Mouse (Mus musculus) liver, embryonic 15.5 days (tissue): Measurements from ENCODE around the gene Tmbim1. TPM values are rescaled to one million over a fixed set of nuclear protein-coding genes. Genes with fewer than 3 reads are reported as not detected.
"Not testable (repeated sequence)": the region's sequence is repeated elsewhere in the genome, so short reads cannot be mapped to it uniquely, and the experiment has no call there.

Source experiments
- ATAC-seq: fragments of 200-750 bp; cut with Nextera tagmentation; 2 replicates; pipeline ENCODE4 v1.8.0; 2017; ENCODE audit warnings: moderate number of reproducible peaks, mild to moderate bottlenecking, moderate library complexity; ENCODE audit not compliant: insufficient read depth
- H3K27ac ChIP-seq: fragments of 300-500 bp; sonication (generic); replicated peaks from 2 replicates; pipeline ENCODE4 v1.5.1; 2015; ENCODE audit warnings: mild to moderate bottlenecking, inconsistent platforms
- H3K27me3 ChIP-seq: fragments of 300-500 bp; sonication (generic); 2 replicates; pipeline ENCODE4 v1.6.1; 2015; ENCODE audit warnings: mild to moderate bottlenecking, inconsistent platforms
- H3K36me3 ChIP-seq: fragments of 300-500 bp; sonication (generic); replicated peaks from 2 replicates; pipeline ENCODE4 v1.6.1; 2015; ENCODE audit warnings: moderate library complexity, mild to moderate bottlenecking, inconsistent platforms
- H3K4me1 ChIP-seq: fragments of 300-500 bp; sonication (generic); replicated peaks from 2 replicates; pipeline ENCODE4 v1.6.1; 2015; ENCODE audit warnings: inconsistent platforms
- H3K4me2 ChIP-seq: fragments of 300-500 bp; sonication (generic); 2 replicates; pipeline ENCODE4 v1.6.1; 2015; ENCODE audit warnings: moderate library complexity, mild to moderate bottlenecking, inconsistent platforms
- H3K4me3 ChIP-seq: fragments of 300-500 bp; sonication (generic); replicated peaks from 2 replicates; pipeline ENCODE4 v1.5.1; 2015; ENCODE audit warnings: mild to moderate bottlenecking, inconsistent platforms
- H3K9ac ChIP-seq: fragments of 300-500 bp; sonication (generic); 2 replicates; pipeline ENCODE4 v1.6.1; 2015; ENCODE audit warnings: moderate library complexity, mild to moderate bottlenecking, inconsistent platforms
- H3K9me3 ChIP-seq: fragments of 300-500 bp; sonication (generic); replicated peaks from 2 replicates; pipeline ENCODE4 v1.6.1; 2016; ENCODE audit warnings: inconsistent platforms
- WGBS: fragments of 180-500 bp; shearing (Covaris S2); methylation state at CpG from one replicate; pipeline ENCODE4 v1.1.7; 2015; ENCODE audit warnings: mixed read lengths; ENCODE audit not compliant: insufficient replicate concordance; 5-methylcytosine and 5-hydroxymethylcytosine counted together
- polyA plus RNA-seq: library from polyadenylated mRNA; unstranded; fragments of >200 nt; fragmentation: Nextera tagmentation; extraction: Ambion mirVana; gene quantifications from 2 replicates; pipeline ENCODE4 v1.2.1, GENCODE M21; 2015

Gene Tmbim1
- polyA plus RNA-seq, 1 experiment from 2014 or later, result 15.4 TPM

- Histone ChIP-seq H3K4me3 (no peak overlapping the region), H3K36me3 (peaks cover 47% of the 10 kb centered on the region), H3K9ac (no peak overlapping the region), H3K27me3 (no peaks in the 10 kb centered on the region), H3K9me3 (no peaks in the 10 kb centered on the region), H3K4me2 (no peak overlapping the region), H3K27ac (peak overlapping the region; percentile 48), H3K4me1 (peaks cover 63% of the 10 kb centered on the region)
- ATAC-seq, result no peak
- 83% methylated on average over 3 of the region's 3 CpGs for WGBS
These were observed 11.3 kb downstream of the Tmbim1 start for GRCm38 (mm10) chr1:74294090-74294643.

- Histone ChIP-seq H3K4me2 (no peak overlapping the region), H3K4me1 (peaks cover 63% of the 10 kb centered on the region), H3K9ac (no peak overlapping the region), H3K27me3 (no peaks in the 10 kb centered on the region), H3K27ac (peak overlapping the region; percentile 48), H3K4me3 (no peak overlapping the region), H3K36me3 (peaks cover 54% of the 10 kb centered on the region), H3K9me3 (no peaks in the 10 kb centered on the region)
- WGBS, result 77% methylated on average over 8 of the region's 8 CpGs
- no peak for ATAC-seq
These were observed 12.0 kb downstream of the Tmbim1 start for GRCm38 (mm10) chr1:74293306-74293960.

- H3K36me3 ChIP-seq, result peaks cover 60% of the 10 kb centered on the region
- H3K27me3 ChIP-seq, result no peaks in the 10 kb centered on the region
- no peak overlapping the region for H3K9ac ChIP-seq
- no peaks in the 10 kb centered on the region for H3K9me3 ChIP-seq
- H3K4me3 ChIP-seq, result no peak overlapping the region
- WGBS, result 82% methylated on average over 11 of the region's 11 CpGs
- peaks cover 62% of the 10 kb centered on the region for H3K4me1 ChIP-seq
- no peak overlapping the region for H3K4me2 ChIP-seq
- no peak for ATAC-seq
- H3K27ac ChIP-seq, result no peak overlapping the region
These were observed 12.9 kb downstream of the Tmbim1 start for GRCm38 (mm10) chr1:74292331-74293020.

- Histone ChIP-seq H3K36me3 (peaks cover 60% of the 10 kb centered on the region), H3K9ac (no peak overlapping the region), H3K27me3 (no peaks in the 10 kb centered on the region), H3K9me3 (no peaks in the 10 kb centered on the region), H3K4me3 (no peak overlapping the region), H3K4me1 (peaks cover 60% of the 10 kb centered on the region), H3K27ac (no peak overlapping the region), H3K4me2 (no peak overlapping the region)
- ATAC-seq, result no peak
- 83% methylated on average over 5 of the region's 5 CpGs for WGBS
These were observed 15.3 kb downstream of the Tmbim1 start for GRCm38 (mm10) chr1:74290141-74290540.

GRCm38 (mm10) chr1:74289740-74290139 lies 15.7 kb downstream of the Tmbim1 start:
- no peaks in the 10 kb centered on the region for H3K27me3 ChIP-seq
- peak overlapping the region; percentile 33; the same call in 1 of the 2 replicates for H3K27ac ChIP-seq
- no peak overlapping the region for H3K4me2 ChIP-seq
- H3K36me3 ChIP-seq, result peaks cover 60% of the 10 kb centered on the region
- no peaks in the 10 kb centered on the region for H3K9me3 ChIP-seq
- H3K4me3 ChIP-seq, result no peak overlapping the region
- 67% methylated on average over 2 of the region's 2 CpGs for WGBS
- ATAC-seq, result no peak
- peaks cover 58% of the 10 kb centered on the region for H3K4me1 ChIP-seq
- no peak overlapping the region for H3K9ac ChIP-seq

GRCm38 (mm10) chr1:74289248-74289647 lies 16.2 kb downstream of the Tmbim1 start:
- Histone ChIP-seq H3K9ac (no peak overlapping the region), H3K4me3 (no peak overlapping the region), H3K4me1 (peaks cover 54% of the 10 kb centered on the region), H3K36me3 (peaks cover 59% of the 10 kb centered on the region), H3K27me3 (no peaks in the 10 kb centered on the region), H3K4me2 (no peak overlapping the region), H3K27ac (0 out of 2 replicates have a peak overlapping the region, but pooled peaks have one; percentile 33), H3K9me3 (no peaks in the 10 kb centered on the region)
- no peak for ATAC-seq
- WGBS, result 78% methylated on average over 9 of the region's 9 CpGs

GRCm38 (mm10) chr1:74288327-74288726 lies 17.1 kb downstream of the Tmbim1 start:
- Histone ChIP-seq H3K4me3 (no peak overlapping the region), H3K4me1 (peaks cover 53% of the 10 kb centered on the region), H3K27me3 (no peaks in the 10 kb centered on the region), H3K36me3 (peaks cover 50% of the 10 kb centered on the region), H3K27ac (peak overlapping the region; percentile 38; the same call in 1 of the 2 replicates), H3K9me3 (no peaks in the 10 kb centered on the region), H3K4me2 (peak overlapping the region; percentile 23; the same call in 1 of the 2 replicates), H3K9ac (0 out of 2 replicates have a peak overlapping the region, but pooled peaks have one; percentile 15)
- ATAC-seq, result no peak
- WGBS, result 59% methylated on average over 4 of the region's 4 CpGs

- H3K27me3 ChIP-seq, H3K9ac ChIP-seq, H3K4me2 ChIP-seq, ATAC-seq, H3K4me3 ChIP-seq, H3K9me3 ChIP-seq: not testable (repeated sequence)
- WGBS, result 52% methylated on average over 15 of the region's 17 CpGs
- Histone ChIP-seq H3K27ac (0 out of 2 replicates have a peak overlapping the region, but pooled peaks have one; percentile 16), H3K4me1 (peaks cover 59% of the 10 kb centered on the region), H3K36me3 (peaks cover 52% of the 10 kb centered on the region)
These were observed 18.4 kb downstream of the Tmbim1 start for GRCm38 (mm10) chr1:74286869-74287607.

- peak overlapping the region; percentile 71 for H3K9ac ChIP-seq
- H3K4me2 ChIP-seq, result peak overlapping the region; percentile 89
- no peak for ATAC-seq
- peak overlapping the region; percentile 55 for H3K27ac ChIP-seq
- no peaks in the 10 kb centered on the region for H3K9me3 ChIP-seq
- H3K36me3 ChIP-seq, result peaks cover 54% of the 10 kb centered on the region
- WGBS, result 3% methylated on average over 23 of the region's 23 CpGs
- peaks cover 71% of the 10 kb centered on the region for H3K4me1 ChIP-seq
- peak overlapping the region; percentile 86 for H3K4me3 ChIP-seq
- no peaks in the 10 kb centered on the region for H3K27me3 ChIP-seq
These were observed 20.0 kb downstream of the Tmbim1 start for GRCm38 (mm10) chr1:74285212-74286010.

- under 1% methylated on average over 56 of the region's 56 CpGs for WGBS
- Histone ChIP-seq H3K36me3 (peaks cover 55% of the 10 kb centered on the region), H3K27ac (peak within 1 kb of the TSS; percentile 84), H3K4me2 (peak within 1 kb of the TSS; percentile 94), H3K9me3 (no peaks in the 10 kb centered on the region), H3K9ac (peak within 1 kb of the TSS; percentile 87), H3K27me3 (no peaks in the 10 kb centered on the region), H3K4me1 (peaks cover 71% of the 10 kb centered on the region), H3K4me3 (peak within 1 kb of the TSS; percentile 86)
- ATAC-seq, result peak; percentile 97
These were observed 20.8 kb downstream of the Tmbim1 start, which contains the start of the genes Aamp and Pnkd for GRCm38 (mm10) chr1:74284543-74285160. Aamp (minus strand) TSS chr1:74284738. Pnkd (plus strand) TSS chr1:74284930.
